Mouse (Mus musculus): ENCODE results near the gene Atxn2l.

Gene Atxn2l

DNA sequence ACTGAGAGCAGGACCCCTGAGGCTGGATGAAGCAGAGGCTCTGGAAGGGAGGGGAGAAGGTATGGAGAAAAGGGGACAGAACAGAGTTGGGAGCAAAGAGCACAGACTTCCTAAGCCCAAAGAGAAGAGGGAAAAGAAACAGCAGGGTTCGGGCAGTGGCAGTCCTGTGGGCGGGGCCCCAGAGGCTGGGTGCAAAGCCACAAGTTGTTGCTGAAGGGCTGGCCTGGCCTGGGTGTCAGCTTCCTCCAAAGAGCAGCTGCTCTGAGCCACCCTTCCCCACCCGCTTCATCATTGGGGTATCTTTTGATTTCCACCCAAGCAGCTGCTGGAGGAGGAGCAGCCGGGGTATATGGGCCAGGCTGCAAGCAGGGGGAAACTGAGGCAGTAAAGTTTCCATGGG is 39.1 kb downstream of the Atxn2l start:
- DNase-seq (ENCODE audit: inconsistent age in 2 of 2, low spot score in 1 of 2), result no peak

DNA sequence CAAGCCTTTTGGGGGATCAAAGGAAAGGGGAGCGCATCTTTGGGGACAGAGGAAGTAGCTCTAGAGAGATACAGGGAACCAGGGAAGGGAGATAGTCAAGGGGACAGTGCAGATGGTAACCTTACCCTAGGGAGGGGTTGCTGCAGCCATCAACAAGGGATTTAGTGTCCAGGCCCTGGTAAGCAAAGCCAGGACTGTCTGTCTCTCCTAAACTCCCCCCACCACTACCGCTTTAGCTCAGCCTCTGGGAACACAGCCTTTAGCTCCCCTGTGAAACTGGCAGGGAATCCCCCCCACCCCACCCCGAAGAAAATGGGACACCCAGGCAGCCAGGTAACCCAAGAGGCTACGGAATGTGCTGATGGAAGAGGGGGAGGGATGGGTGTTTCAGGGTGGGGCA is 39.7 kb downstream of the Atxn2l start:
- DNase-seq (ENCODE audit: inconsistent age in 2 of 2, low spot score in 1 of 2), result no peak

DNA sequence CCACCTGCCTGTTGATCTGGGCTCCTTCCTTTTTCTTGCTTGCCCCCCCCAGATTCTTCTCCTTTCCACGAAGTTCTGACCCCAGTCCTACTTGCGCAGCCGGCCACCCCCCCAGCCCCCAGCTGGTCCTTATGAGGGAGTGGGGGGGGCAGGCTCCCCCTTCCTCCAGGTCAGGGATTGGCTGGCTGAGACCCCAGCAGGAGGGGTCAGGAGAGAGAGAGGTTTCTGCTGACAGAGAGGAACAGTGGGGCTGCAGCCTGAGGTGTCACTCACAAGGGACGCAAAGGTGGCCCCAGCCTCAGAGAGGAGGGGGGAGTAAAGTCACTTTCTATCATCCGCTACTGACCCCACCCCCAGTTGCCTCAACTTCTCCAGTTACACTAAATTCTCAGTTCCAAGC is 40.2 kb downstream of the Atxn2l start, which contains the start of gene Atp2a1:
Atp2a1 (minus strand) TSS at position 105 of the 400 bp plus-strand sequence.
- no peak for DNase-seq (ENCODE audit: inconsistent age in 2 of 2, low spot score in 1 of 2)

DNA sequence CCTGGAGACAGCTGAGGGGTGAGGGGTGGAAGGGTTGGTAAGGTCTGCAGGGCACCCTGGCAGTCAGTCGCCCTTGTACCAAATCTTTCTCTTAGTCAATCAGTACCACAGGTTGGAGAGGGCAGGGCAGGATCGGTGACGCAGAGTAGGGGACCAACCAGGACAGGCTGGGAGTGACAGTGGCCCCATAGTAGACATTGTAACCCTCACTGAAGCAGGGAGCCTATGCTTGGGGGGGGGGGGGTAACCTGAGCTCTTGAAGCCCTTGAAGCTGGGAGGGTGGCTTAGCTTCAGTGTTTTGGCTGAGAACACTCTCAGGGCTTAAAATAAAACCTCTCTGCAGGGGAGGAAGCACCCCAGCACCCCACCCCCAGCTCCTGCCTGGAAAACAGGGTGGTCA is 41.6 kb downstream of the Atxn2l start:
- no peak for DNase-seq (ENCODE audit: inconsistent age in 2 of 2, low spot score in 1 of 2)

DNA sequence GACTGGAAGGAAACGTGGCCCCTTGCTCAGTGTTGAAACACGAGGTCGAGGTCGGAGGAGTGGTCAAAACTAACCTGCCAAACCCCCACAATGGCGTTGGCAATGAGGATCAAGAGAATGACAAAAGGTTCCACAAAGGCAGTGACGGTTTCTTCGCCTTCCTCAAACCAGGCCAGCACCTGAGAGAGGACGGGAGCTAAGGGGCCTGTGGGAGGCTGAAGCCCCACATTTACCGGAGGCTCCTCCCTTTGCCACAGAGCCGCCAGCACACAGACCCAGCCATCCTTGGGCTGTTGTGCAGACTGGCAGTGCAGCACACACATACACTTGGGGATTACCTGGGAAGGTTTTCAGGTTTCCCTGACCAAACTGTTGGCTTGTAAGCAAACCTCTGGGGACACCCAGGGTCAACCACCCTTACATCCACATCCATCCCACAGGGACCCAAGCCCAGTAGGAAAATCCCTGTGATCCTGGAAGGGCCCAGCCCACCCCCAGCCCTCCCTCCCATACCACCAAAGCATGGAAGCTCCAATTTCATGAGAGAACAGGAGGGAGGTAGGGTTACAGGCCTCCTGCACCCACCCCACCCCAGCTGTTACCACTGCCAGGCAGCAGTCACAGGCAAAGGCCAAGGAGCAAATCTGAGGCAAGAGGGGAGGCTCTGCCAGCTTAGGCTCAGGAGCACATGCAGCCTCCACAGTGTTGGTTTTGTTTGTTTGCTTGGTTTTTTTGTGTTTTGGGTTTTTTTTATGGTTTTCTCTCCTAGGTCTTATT is 42.4 kb downstream of the Atxn2l start:
- no peak for DNase-seq (ENCODE audit: inconsistent age in 2 of 2, low spot score in 1 of 2)

DNA sequence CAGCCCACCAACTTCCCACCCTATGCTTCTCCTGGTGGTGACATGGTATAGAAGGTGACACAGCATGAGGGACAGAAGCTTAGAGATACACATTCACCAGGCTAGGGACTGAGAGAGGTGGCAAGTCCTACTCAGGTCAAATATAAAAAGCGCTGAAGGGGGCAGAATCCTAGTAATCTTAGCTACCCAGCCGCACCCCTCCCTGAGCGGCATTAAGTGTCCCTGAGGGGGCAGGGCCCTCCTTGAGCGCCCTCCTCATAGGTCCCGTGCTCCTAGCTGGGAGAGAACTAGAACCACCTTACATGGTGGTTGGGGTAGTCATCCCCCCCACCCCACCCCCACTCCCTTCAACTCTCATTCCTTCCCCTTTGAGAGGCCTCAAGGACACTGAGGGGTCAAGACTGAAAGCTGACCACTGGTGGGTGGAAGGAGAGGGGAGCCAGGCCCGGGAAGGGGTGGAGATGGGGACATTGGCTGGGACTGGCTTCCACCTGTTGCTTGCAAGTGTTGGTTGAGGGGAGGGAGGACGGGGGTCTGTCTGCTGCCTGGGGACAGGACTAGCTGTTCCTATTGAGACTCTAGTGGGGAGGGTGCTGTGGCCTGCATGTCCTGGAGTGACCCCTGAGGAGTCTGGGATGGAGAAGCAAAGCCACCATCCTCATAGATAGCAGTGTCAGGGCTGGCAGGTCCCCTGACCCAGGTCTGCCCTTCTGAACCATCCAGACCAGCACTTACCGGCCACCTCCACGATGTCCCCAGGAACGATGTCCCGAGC is 44.2 kb downstream of the Atxn2l start:
- no peak for DNase-seq (ENCODE audit: inconsistent age in 2 of 2, low spot score in 1 of 2)

DNA sequence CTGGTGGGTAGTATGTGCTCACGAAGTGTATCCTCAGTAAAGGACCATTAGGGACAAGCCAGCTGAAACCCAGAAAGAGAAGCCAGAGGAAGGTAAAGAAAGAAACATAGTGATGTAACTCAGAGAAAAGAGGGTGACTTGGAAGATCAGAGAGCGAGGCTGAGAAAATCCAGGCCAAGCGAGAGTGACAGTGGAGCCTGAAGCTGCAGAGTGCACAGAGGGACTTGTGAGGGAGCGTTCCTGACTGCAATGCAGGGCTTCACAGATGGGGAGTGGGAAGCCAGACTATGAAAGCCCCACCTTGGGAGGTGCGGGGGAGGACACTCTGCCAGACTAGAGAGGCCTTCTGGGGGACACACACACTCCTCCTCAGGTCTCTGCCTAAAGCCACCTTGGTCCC is 45.0 kb downstream of the Atxn2l start:
- DNase-seq (ENCODE audit: inconsistent age in 2 of 2, low spot score in 1 of 2), result no peak

DNA sequence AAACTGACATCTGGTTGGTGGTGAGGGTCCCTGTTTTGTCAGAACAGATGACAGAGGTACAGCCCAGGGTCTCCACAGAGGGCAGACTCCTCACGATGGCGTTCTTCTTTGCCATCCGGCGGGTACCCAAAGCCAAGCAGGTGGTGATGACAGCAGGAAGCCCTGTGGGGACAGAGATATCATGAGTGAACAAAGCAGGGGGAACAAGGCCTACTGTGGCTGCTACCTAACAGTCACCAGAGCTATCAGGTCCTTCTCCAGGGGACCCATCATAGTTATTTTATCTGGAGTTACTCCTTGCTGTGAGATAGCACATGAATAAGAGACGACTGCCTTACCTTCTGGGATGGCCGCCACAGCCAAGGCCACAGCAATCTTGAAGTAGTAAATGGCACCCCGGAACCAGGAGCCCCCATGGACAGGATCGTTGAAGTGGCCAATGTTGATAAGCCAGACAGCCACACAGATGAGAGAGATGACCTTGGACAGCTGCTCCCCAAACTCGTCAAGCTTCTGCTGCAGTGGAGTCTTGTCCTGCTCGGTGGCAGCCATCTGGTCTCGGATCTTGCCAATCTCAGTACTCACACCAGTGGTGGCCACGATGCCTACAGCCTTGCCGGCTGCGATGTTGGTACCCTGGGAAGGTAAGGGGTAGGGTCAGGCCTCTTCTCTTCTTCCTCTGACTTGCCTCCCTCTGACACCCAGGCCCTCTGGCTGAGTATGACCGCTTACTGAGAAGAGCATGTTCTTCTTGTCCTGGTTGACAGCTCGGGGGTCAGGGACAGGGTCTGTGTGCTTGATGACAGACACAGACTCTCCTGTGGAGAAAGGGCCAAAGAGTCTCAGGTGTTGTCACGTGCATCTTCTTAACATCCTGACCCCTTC is 46.6 kb downstream of the Atxn2l start:
- DNase-seq (ENCODE audit: inconsistent age in 2 of 2, low spot score in 1 of 2), result no peak

DNA sequence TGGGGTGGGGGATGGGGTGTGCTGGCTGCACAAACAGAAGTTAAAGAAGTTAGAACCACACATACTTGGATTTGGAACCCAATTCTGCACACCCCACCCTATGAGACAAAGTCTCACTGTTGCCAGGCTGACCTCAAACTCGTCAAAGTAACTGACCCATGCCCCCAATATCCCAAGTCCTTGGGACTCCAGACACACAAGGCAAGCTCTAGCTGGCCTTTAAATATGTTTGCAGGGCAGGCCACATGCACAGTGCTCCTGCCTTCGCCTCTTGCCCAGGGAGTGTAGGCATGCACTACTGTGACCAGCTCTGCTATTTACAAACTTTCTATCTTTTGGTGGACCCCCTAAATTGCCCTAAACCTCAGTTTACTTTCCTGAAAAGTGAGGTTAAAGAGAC is 48.0 kb downstream of the Atxn2l start:
- DNase-seq (ENCODE audit: inconsistent age in 2 of 2, low spot score in 1 of 2), result no peak

DNA sequence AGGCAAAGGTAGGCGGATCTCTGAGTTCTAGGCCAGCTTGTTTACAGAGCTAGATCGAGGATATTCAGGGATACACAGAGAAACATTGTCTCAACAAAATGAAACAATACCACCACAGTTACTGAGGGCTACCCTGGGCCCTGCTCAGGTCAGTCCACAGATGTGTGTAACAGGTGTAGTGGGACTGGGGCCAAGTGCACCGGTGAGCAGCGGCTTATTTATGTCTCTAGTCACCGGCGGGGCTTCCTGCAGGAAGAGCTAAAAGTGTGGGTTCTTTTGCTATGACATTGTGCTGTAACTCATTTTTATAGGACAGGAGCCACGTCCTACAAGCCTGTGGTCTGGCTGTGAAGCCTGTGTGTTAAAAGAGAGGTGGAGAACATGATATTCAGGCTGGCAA is 49.4 kb downstream of the Atxn2l start:
- no peak for DNase-seq (ENCODE audit: inconsistent age in 2 of 2, low spot score in 1 of 2)

DNA sequence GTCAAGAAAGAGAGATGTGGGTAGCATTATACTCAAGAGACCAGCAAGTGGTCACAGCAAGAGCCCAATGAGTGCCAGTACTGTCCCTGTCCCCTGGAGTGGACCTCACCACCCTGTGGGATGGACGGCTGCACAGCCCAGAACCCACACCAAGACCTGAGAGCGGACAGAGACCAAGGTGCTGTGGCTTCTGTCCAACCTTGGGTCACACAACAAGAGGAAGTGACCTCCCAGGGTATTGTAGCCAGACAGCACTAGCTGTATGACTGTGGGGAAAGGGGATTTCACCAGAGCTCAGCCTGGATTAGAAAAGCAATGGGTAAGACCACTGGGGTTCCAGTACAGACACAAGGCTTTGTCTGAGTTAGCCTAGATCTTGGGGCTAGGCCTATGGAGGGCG is 51.0 kb downstream of the Atxn2l start:
- no peak for DNase-seq (ENCODE audit: inconsistent age in 2 of 2, low spot score in 1 of 2)

DNA sequence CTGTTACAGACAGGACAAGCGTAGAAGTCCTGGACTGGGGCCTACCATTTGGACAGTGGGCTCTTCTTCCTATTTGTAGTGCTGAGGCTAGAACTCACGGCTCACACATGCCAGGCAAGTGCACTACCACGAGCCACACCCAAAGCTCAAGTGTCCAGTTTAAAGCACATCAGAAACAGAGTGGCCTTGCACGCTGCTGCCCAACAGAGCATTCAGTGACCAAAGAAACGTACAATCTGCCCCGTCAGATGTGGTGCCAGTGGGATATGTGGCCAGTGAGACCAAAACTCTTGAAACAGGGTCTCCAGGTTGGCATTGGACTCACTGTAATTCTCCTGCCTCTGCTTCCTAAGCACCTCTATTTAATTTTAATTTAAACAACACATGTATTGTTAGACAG is 52.6 kb downstream of the Atxn2l start:
- no peak for DNase-seq (ENCODE audit: inconsistent age in 2 of 2, low spot score in 1 of 2)

DNA sequence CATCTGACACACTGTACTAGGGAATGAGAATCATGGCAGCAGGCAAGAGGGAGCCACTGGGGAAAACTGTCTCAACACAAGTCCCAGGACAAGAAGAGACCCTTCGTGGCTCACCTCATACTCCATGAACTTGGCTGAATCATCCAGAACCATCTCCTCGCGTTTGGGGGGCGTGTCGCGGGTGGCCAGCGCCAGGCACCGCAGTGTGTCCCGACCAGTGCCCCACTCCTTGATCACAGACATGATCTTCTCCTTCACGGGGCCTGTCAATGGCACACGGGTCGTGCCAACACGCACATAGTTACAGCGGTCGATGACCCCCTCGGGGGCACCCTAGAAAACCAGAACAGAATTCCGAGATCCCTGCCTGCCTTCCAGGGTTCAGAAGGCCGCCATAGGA is 53.2 kb downstream of the Atxn2l start:
- no peak for DNase-seq (ENCODE audit: inconsistent age in 2 of 2, low spot score in 1 of 2)

DNA sequence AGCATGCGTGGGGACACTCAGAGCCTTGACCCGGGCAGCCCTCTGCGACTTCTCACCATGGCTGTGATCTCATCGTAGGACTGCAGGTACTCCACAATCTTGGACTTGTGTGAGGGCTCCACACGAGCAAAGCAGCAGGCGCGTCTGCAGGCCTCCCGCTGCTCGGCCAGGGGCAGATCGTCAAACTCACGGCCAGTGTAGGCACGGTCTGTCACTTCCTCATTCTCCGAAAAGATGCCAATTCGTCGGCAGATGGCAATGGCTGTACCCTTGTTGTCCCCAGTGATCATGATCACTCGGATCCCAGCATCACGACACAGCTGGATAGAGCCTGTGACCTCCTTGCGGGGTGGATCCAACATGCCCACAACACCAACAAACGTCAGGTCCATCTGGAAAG is 54.8 kb downstream of the Atxn2l start:
- no peak for DNase-seq (ENCODE audit: inconsistent age in 2 of 2, low spot score in 1 of 2)

DNA sequence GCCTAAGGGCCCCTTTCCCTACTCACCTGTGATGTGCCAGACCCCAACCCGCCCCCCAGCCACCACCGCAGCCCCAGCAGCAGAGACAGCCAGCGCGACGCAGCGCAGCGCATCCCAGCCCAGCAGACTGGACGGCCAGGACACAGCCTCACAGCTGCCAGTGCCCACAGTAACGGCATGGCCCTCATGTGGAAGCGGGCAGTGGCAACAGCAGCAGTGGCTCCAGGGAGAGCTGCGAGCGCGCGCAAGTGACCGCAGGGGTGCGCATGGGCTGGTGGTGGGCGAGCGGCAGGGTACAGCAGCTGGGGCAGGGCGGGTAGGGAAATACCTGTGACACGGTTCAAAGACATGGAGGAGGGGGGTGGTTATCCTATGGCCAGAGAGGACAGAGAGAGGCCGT is 57.0 kb downstream of the Atxn2l start:
- no peak for DNase-seq (ENCODE audit: inconsistent age in 2 of 2, low spot score in 1 of 2)

DNA sequence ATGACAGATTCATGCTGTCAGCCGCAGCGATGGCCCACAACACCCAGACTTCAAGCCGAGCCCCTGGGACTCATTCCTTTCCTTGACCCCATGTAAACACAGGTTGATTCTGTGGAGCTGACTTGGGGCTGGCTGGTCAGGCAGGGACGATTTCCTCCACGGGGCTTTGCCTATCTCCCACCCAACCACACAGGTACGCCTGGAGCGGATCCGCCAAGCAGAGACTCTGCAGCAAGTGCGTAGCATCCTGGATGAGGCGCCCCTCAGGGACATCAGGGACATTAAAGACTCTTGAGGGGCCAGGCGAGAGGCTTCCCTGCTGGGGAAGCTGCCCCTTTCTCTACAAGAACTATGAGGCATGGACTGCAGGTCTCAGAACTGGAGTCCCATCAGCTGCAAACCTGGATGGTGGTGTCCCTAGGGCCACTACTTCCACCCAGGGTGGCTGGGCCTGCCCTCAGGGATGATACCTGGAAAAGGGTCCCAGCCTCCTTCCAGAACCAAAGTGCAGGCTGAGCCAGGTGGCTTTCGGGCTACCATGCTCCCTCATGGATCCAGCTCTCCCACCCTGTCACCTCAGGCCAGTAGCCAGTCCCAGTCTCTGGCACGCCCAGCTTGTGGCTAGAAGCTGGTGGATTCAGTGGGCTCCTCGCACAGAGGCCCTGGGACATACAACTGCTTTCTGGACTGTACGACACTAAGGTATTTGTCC is 58.0 kb downstream of the Atxn2l start:
- no peak for DNase-seq (ENCODE audit: inconsistent age in 2 of 2, low spot score in 1 of 2)

DNA sequence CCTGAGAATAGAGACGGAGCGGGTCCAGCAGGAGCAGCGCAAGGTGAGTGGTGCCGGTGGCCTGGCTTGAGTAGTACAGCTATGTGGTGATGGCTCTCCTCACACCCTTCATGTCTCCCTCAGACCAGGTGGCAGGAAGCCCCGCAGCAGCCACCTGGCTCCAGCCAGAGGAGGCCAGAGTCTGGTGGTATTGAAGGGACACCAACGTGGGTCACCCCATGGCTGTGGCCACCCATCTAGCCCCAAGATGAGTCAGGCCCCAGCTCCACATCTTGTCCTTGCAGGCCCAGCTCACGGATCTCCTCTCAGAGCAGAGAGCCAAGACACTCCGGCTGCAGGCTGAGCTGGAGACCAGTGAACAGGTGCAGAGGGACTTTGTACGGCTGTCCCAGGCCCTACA is 58.7 kb downstream of the Atxn2l start:
- no peak for DNase-seq (ENCODE audit: inconsistent age in 2 of 2, low spot score in 1 of 2)

DNA sequence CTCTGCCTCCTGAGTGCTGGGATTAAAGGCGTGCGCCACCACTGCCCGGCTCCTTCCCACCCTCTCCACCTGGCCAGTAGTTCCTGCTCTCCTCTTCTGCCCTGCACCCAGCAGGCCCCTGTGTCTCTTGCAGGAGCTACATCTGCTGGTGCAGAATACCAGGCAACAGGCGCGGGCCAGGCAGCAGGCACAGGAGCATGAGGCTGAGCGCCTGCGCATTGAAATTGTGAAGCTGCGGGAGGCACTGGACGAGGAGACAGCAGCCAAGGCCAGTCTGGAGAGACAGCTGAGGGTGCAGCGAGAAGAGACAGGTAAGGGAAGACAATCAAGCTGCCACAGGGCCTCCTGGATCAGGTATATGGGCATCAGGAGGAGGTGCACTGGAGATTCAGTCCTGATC is 59.2 kb downstream of the Atxn2l start:
- DNase-seq (ENCODE audit: inconsistent age in 2 of 2, low spot score in 1 of 2), result no peak
